Mouse (Mus musculus) right cerebral cortex, adult 18-20 months (tissue): Measurements from ENCODE around the gene Vangl1.

Experiments
- DNase-seq: peaks from one replicate; pipeline ENCODE4 v3.0.0; 2022; ENCODE audit warnings: mixed read lengths

The Vangl1 gene

DNA sequence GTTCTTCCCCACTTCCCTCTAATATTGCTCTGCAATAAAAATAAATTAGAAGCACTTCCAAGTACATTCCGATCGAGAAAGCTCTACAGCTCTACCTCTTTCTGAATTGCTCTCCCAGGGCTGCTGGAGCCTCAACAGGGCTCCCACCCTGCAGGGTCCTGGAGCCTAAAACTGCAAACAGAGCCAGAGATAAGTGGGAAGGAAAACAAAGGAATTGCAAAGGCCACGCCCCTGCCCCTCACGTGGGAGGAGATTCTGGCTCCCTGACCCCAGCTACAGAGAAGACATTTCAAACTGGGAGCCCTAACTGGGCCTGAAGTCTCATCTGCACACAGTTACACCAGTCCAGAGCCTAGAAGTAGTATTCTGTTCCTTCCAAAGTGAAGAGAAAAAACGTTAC is 6.7 kb downstream of the Vangl1 start:
- no peak for DNase-seq

DNA sequence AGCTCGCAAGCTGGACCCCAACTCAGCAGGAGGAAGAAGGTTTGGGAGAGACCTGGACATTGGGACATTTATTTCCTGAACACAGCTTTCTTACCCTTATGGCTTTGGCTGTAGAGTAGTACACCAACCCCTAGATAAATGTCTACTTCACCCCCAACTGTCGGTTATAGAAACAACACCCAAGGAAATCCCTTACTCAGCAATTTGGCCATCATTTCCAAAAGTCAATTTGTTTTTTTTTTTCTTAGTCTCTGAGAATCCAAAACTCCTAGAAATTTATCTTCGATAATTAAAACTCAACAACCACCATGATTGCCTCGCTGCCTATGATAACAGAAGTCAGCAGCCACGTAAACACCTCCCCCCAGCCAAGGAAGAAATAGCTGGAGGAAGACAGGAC is 7.3 kb downstream of the Vangl1 start:
- DNase-seq: no peak

DNA sequence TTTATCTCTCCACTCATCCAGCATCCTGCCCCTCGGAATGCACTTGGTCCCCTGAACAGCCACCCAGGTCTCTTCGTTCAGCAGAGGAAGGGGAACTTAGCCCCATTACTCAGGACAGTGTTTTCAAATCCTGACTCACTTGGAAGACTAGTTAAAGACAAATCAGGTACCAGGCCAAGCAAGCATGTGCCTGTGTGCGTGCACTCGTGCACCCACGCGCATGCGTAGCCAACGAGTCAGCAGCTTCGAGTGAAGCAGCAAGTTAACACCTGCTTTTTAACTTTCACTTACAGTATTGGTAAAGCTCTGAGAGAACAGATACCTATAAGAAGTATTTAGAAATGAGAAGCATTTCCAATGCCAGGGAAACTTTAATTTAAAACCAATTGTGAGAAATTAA is 8.3 kb downstream of the Vangl1 start:
- DNase-seq: no peak

DNA sequence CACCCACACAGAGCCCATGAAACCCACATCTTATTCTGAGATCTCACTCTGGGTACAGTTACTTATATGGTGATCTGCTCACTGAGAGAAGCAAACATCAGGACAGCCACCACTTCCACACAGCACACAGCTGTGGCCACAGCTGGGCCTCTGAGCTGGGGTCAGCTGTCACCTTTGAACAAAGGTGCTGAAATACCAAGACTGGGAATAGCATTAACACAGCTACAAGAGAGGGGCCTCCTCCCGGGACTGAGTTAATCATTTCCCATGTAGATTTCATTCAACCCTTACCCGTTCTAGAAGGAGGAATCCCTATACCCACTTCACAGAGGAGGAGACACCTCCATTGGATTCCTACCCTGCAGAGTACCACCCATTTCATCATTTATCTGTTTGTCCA is 8.7 kb downstream of the Vangl1 start:
- DNase-seq: no peak

DNA sequence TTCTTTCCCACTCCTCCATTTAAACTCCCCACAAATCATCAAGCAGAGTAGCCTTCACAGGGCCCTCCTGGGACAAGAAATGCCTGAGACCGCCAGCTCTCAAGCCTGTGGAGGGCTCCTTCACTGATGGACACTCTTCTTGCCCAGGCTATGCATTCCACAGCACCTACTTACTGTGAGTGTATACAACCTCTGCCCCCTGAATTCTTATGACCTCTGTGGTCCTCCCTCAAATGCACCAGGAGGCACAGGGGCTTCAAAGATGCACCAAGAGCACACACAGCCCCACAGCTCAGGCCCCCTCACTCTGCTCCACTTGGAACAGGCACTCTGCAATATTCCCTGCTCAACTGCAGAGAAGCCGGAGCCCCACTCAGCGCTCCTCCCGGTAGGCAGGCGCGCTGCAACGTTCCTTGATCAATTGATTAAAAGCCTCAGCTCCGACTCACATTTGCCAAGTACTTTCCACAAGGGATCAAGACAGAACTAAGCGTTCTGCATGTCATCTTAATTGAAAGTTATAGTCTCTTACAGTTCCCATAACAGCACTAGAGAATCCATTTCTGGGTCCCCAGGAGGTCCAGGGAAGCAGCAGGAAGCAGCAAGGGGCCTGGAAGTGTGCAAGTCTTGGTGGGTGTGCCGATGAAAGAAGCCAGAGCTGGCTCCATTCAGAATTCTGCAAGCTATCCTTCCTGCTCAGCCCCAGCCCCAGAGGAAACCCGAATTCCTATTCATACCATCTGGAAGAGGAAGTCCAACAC is 10.0 kb downstream of the Vangl1 start:
- no peak for DNase-seq

DNA sequence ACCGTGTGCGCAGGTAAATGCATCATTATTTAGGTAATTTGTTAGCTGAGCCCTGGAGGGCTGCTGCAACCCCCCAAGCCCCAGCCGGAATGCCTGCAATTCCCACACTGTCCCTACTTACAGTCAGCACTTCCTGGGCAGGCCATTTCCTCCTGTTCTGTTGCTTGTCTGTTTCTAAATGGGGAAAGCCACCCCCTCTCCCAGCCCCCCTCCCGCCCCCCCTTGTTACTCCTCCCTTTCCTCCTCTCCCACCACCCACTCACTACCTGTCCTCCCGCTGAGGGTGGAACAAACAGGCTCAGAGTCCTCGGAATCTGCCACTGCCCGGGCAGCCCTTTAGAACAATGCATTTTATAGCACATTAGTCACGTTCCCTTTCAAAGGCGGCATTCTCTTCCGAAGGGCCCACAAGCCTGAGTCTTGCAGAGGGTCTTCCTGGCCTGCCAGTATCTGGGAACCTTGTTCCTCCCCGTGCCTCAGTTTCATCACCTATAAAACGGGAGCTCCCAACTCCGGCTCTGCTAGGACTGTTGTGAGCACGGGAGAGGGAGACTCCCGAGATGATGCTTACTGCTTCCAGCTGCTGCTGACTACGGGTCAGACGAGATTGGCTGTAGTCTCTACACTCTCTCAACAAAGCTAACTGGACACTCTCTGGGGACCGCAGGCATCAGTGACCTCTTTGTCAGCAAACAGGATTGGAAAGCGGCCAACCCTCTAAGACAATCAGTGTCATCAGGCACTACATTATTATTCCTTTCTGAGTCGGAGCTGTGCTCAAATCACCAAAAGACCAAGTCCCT is 10.8 kb downstream of the Vangl1 start:
- no peak for DNase-seq

DNA sequence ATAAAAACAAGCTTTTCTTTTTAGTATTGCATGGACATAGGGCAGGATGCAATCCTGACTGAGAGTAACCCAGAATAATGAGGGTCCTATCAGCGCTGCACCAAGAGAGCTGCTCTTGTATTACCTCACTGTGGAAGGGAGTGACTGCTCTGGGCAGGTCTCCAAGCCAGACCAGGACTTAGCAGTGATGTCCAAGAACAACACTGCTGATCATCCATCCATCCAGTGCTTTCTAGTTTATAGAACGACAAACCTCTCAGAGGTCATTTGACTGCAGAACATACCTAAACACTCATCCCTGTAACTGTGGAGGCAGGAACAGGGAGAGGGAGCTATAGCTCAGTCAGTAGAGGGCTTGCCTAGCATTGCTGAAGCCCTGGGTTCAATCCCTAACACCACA is 11.9 kb downstream of the Vangl1 start:
- DNase-seq: no peak

DNA sequence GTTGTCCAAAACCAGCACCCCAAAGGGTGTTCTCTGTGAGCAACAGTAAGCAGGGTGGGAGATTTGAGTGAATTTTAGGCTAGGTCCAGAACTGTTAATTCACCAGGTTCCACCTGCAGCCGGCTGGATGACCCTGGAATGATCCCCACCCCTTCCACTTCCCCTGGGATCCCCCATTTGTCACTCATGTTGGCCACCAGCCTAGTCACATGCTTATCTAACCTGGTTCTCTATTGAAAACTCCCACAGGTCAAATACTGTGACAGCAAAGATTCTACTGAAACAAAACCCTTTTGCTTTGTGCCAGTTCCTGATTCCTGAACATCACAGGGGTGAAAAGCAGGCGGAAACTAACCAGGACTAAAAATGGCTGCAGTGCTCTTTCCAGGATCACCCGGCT is 12.9 kb downstream of the Vangl1 start:
- no peak for DNase-seq

DNA sequence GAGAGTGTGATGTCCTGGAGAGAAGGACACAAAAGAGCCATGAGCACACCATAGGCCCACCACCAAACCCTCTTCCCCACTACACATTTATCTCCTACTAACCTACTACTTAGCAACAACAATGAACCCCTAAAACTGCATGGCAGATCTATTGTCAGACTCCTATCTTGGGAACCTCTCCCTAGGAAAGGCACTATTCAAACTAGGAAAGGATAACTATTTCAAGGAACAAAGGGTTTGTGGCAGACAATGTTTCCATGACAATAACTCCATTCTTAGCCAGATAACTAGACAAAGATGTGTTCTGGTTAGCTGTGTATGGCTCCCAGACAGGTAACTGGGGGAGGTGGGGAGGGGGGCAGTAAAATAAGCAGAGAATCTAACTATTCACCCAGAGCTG is 13.9 kb downstream of the Vangl1 start:
- no peak for DNase-seq

DNA sequence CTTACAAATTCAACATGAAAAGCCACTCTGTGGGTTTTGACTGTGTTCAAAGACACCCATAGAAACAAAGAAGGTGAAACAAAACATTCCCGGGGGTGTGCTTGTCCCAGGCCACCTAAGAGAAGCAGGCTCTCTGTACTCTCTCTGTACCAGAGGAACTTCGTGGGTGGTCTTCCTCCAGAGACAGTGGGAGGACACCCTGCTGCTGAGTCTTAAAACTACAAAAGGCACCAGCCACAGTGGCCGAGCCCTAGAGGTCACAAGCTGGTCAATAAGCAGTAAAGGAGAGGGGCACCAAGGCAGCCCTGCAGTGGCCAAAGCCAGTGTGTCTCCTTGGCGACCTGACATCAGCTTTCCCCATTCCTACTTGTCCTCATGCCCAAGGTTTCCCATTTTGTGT is 14.5 kb downstream of the Vangl1 start:
- no peak for DNase-seq

DNA sequence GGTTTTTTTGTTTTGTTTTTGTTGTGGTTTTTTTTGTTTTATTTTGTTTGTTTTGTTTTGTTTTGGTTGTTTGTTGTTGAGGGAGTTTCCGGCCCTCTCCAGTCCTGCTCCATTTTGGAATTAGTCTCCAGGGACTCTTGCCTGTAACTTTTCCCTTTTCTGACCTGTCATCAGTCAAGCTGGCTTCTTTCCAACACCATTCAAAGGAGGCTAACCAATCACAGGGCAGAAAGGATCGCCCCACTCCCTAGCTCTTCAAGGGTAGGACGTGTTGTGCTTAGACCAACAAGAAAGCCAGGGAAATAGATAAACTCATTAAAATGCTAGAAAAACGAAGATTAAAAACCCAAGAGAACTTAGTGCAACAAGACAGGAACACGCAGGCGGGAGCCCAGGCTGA is 15.5 kb downstream of the Vangl1 start:
- no peak for DNase-seq

DNA sequence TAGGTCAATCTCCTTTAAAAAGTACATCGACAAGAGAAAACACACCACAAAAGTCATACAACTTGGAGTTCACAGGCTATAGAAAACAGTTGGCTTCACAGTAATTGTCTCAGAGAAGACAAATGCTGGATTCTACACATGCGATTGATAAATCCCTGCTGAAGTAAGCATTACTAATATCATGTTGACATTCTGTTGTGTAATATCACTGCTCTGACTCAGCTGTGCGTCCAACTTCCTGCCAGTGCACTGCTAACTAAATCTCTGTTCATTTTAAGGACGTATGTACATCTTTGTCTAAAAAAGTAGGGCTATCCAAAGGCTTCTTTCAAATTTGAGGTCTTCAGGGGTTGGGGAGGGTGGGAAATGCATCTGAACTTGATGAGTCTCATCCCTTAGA is 17.1 kb downstream of the Vangl1 start:
- DNase-seq: no peak

DNA sequence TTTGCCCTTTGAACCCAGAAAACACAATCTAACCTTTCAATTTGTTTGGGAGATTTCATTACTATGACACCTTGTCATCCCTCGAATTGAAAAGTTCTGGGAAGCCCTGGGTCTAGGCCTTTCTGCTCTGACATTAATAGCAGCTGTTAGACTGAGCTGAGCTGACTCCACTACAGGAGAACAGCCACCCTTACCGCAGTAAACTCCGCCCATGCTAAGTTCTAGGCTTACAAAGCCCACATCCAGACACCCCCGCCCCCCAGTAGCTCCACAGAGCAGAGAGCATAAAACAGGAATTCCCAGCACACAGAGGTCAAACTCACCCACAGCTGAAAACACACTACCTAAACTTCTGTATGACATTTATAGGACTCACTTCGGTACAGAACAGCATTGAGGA is 19.8 kb downstream of the Vangl1 start:
- DNase-seq: no peak

DNA sequence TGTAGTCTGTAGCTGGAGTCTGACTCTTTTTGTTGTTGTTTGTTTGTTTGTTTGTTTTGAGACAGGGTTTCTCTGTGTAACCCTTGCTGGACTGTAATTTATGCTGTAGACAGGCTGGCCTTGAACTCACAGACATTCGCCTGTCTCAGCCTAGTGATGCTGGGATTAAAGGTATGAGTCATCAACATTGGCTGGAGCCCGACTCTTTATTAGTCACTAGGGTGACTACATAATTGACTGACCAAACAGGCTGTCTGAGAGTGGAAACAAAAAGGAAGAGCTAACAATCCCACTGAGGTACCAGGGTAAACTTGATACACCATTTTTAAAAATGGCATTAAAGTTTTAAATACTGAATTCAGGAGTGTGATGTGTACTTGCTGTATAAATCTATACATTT is 21.9 kb downstream of the Vangl1 start:
- DNase-seq: no peak

DNA sequence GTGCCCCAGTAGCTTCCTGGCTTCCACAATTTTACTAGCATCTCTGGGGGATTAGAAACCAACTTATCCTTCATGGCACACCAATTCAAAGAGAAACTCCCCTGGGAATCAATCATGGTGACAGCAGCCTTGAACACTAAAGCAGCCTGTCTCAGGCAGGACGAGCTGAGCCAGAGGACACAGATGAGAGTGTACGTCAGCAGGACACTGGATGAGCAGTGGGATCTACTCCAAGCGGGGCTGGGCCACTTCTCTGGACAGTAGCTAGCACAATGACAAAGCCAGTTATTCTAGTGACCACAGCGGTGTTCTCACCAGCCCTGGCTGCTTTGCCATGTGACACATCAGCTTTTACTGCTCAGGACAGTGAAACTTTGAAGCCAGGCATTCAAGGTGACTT is 23.3 kb downstream of the Vangl1 start:
- DNase-seq: no peak

DNA sequence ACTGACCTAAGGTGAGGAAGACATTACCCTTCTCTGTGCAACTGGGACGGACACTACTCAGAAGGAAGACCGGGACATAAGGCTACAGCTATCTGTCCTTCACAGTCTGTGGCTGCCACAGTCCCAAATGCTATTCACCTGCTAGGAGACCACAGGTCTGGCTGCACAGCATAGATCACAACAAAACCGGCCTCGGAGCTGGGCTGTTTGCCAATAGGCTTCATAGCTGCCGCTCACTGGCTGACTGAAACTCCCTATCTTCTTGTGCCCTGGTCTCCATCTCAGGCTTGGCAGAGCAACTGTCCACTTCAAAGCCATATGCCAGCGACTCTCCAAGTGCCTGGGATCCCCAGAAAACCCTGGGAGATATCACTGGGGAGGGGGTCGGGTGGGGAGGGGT is 23.7 kb downstream of the Vangl1 start:
- DNase-seq: no peak

DNA sequence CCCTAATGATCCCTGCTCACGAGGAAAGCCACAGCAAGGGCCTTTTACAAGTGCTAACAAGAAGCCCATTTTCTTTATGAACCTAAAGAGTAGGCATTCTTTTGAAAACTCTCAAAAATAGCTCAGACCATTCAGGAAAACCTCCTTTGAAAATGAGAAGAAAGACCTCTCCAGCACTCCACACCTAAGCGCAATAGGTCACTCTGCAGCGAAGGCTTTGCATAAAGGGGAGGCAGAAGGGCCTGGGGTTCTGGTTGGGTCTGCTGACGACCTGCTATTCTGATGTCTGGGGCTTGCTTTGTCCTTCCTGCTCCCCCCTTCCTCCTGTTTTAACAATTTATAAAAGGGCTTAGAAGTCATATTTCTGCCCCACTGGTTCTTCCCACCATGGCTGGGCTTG is 24.6 kb downstream of the Vangl1 start:
- no peak for DNase-seq

DNA sequence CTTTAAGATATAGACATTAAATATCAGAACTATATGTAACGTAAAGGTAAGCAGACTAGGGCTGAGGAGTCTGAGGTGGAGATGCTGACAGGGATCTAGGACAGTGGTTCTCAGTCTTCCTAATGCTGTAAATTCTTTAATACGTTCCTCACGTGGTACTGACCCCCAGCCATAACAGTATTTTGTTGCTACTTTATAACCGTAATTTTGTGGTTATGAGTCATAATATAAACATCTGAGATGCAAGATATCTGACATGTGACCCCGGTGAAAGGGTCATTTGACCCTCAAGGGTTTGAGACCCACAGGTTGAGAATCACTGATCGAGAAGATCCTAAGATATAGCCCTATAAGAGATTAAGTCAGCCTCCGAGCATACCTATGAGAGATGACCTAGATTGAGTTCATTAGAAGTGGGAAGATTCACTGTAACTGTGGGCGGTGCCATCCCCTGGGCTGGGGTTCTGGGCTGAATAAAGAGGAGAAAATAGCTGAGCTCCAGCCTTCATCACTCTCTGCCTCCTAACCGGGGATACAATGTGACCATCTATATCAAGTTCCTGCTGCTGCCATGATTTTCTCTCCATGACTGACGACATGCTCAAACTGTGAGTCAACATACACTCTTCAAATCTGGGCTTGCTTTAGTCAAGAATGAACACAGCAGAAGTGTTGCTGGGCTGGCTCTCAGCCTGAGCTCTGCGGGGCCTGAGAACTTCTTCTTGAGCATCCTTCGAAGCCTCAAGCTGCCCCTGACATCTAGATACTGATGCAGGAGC is 26.5 kb downstream of the Vangl1 start:
- no peak for DNase-seq

DNA sequence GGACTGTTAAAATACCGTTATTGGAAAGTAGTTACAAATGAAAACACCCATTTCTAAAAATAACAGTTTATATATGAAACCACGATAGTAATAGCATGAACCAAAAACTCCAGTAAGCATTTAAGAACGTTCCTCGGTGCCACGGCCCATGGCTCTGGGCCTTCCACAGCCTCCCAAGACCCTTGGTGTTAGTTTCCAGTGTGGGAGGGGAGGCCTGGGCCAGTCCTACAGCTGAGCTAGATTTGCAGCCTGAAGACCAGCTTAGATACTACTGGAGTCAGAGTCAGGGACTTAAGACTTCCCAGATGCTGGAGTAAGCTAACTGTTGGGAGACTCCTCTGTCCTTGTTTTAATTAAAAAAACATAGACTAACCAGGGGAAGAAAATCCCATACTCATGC is 28.4 kb downstream of the Vangl1 start:
- no peak for DNase-seq

DNA sequence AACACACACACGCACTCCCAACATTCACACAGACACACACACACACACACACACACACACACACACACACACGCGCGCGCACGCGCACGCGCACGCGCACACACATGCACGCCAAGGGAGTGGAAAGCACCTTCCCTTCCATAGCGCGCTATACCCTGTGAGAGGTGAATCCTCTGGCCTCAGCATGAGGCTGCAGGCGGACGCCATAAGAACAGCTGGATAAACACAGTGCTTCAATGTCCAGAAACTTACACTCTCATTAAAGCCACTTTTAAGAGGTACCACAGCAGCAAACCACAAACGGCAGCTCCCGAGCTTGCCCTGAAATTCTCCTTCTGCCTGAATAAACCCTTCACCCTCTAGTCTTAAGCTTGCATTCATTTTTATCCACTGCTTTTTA is 28.8 kb downstream of the Vangl1 start:
- no peak for DNase-seq

DNA sequence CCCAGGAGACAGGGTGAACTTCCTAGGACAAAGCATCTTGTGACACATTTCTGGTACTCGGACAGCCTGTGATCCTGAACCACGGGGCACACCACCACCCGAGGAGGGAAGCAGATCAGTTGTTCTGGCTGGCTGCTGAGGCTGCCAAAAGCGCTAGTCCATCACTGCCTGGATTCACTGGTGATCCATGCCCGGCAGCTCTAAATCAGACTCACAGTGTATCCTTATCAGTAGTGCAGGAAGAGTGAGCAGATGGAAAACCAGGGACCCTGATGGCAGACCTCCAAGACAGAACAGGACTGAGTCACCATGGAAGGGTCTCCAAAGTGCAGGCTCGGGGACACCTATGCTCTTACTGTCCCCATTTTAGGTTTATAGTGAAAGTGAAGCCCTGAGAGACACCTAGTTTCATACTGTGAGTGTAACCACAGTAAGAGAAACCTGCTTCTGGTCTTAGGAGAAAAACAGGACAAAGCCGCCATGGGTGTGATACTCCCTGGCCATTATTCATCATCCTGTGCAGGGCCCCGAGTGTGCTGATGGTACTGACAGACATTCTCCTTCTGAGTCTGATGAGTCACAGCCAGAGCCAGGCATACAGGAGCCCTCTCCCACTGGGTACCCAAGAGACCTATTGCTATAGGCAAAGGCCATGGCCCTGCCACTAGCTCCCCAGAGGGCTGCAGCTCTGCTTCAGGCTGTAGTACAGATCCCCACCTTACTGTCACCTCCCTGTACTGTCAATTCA is 30.2 kb downstream of the Vangl1 start:
- DNase-seq: no peak

DNA sequence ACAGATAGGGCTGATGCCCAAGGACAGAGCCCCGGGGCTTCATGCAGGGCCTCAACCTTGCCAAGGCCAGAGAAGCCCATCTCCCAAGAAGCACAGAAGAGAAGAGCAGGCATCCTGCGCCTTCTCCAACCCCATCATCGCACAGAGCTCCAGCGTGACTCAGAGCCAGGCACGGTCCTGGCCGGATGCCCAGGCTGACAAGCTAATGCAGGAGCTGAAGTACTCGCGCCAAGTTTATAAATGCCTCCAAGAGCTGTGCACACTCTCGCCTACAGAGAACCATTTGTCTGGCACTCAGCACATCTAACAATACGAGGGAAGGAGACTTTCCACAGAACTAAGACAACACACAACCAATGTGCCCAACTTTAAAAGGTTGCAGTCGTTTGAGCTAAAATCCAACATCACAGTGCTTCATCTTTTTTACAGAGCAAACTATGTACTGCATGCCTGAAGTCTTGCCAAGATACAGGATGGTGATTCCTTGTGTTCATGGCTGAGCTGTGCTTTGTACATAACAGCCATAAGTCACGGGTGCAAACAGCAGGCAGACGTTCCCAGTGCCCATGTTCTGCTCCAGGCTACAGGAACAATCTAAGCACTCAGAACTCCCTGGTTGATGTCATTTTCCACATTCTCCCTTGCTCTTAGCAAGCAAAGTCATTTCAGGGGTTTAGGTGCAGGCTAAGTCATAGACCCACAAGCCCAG is 35.1 kb downstream of the Vangl1 start:
- DNase-seq: peak; percentile 97
